Mouse (Mus musculus): ENCODE data around the gene Cpm. TPM values are rescaled to one million over a fixed set of nuclear protein-coding genes. Genes with fewer than 3 reads are reported as not detected.
"Not testable (repeated sequence)": the region's sequence is repeated elsewhere in the genome, so short reads cannot be mapped to it uniquely, and the experiment has no call there.

Cpm gene
- polyA plus RNA-seq, 1 experiment from 2014 or later = 2.8 TPM

GRCm38 (mm10) chr10:117610794-117611384 lies 18.4 kb upstream of the Cpm start:
- H3K9ac ChIP-seq = no peak overlapping the region
- H3K4me3 ChIP-seq = no peak overlapping the region
- no peaks in the 10 kb centered on the region for H3K9me3 ChIP-seq
- H3K4me1 ChIP-seq (replicated peaks) = no peaks in the 10 kb centered on the region
- H3K36me3 ChIP-seq = no peaks in the 10 kb centered on the region
- ATAC-seq (ENCODE audit: low FRiP score, low read depth) = no peak
- no peak overlapping the region for H3K27ac ChIP-seq (replicated peaks)
- no peaks in the 10 kb centered on the region for H3K27me3 ChIP-seq
- 86% methylated on average over 2 of the region's 2 CpGs for WGBS
- no peak overlapping the region for H3K4me2 ChIP-seq

GRCm38 (mm10) chr10:117611503-117611902 lies 17.8 kb upstream of the Cpm start:
- Histone ChIP-seq H3K9ac (no peak overlapping the region), H3K4me3 (no peak overlapping the region), H3K4me1 (replicated peaks) (no peaks in the 10 kb centered on the region), H3K4me2 (no peak overlapping the region), H3K9me3 (no peaks in the 10 kb centered on the region), H3K27ac (replicated peaks) (no peak overlapping the region), H3K36me3 (no peaks in the 10 kb centered on the region), H3K27me3 (no peaks in the 10 kb centered on the region)
- WGBS = 100% methylated on average over 2 of the region's 2 CpGs
- no peak for ATAC-seq (ENCODE audit: low FRiP score, low read depth)

GRCm38 (mm10) chr10:117611976-117612375 lies 17.3 kb upstream of the Cpm start:
- 66% methylated on average over 2 of the region's 2 CpGs for WGBS
- ATAC-seq (ENCODE audit: low FRiP score, low read depth) = no peak
- no peaks in the 10 kb centered on the region for H3K4me1 ChIP-seq (replicated peaks)
- no peak overlapping the region for H3K9ac ChIP-seq
- no peak overlapping the region for H3K27ac ChIP-seq (replicated peaks)
- no peak overlapping the region for H3K4me3 ChIP-seq
- no peaks in the 10 kb centered on the region for H3K27me3 ChIP-seq
- no peaks in the 10 kb centered on the region for H3K9me3 ChIP-seq
- H3K4me2 ChIP-seq = no peak overlapping the region
- H3K36me3 ChIP-seq = no peaks in the 10 kb centered on the region

GRCm38 (mm10) chr10:117612621-117613584 lies 16.4 kb upstream of the Cpm start:
- no peaks in the 10 kb centered on the region for H3K36me3 ChIP-seq
- no peaks in the 10 kb centered on the region for H3K4me1 ChIP-seq (replicated peaks)
- no peak for ATAC-seq (ENCODE audit: low FRiP score, low read depth)
- H3K9me3 ChIP-seq = no peaks in the 10 kb centered on the region
- no peak overlapping the region for H3K9ac ChIP-seq
- WGBS = 89% methylated on average over 8 of the region's 8 CpGs
- H3K27me3 ChIP-seq = no peaks in the 10 kb centered on the region
- H3K27ac ChIP-seq (replicated peaks) = no peak overlapping the region
- no peak overlapping the region for H3K4me2 ChIP-seq
- no peak overlapping the region for H3K4me3 ChIP-seq

GRCm38 (mm10) chr10:117613960-117614359 lies 15.3 kb upstream of the Cpm start:
- Histone ChIP-seq H3K36me3 (no peaks in the 10 kb centered on the region), H3K27me3 (no peaks in the 10 kb centered on the region), H3K9ac (no peak overlapping the region), H3K4me2 (no peak overlapping the region), H3K4me3 (no peak overlapping the region), H3K4me1 (replicated peaks) (no peaks in the 10 kb centered on the region), H3K27ac (replicated peaks) (no peak overlapping the region), H3K9me3 (no peaks in the 10 kb centered on the region)
- 73% methylated on average over 6 of the region's 6 CpGs for WGBS
- no peak for ATAC-seq (ENCODE audit: low FRiP score, low read depth)

- no peak overlapping the region for H3K4me2 ChIP-seq
- 65% methylated on average over 3 of the region's 3 CpGs for WGBS
- no peaks in the 10 kb centered on the region for H3K9me3 ChIP-seq
- ATAC-seq (ENCODE audit: low FRiP score, low read depth) = no peak
- no peaks in the 10 kb centered on the region for H3K4me1 ChIP-seq (replicated peaks)
- no peaks in the 10 kb centered on the region for H3K27me3 ChIP-seq
- no peak overlapping the region for H3K27ac ChIP-seq (replicated peaks)
- H3K9ac ChIP-seq = no peak overlapping the region
- H3K36me3 ChIP-seq = no peaks in the 10 kb centered on the region
- H3K4me3 ChIP-seq = no peak overlapping the region
Observed at GRCm38 (mm10) chr10:117614387-117614786, 14.9 kb upstream of the Cpm start.

GRCm38 (mm10) chr10:117615239-117615638 lies 14.1 kb upstream of the Cpm start:
- Histone ChIP-seq H3K4me1 (replicated peaks) (no peaks in the 10 kb centered on the region), H3K9me3 (no peaks in the 10 kb centered on the region), H3K27me3 (no peaks in the 10 kb centered on the region), H3K4me2 (no peak overlapping the region), H3K27ac (replicated peaks) (no peak overlapping the region), H3K4me3 (no peak overlapping the region), H3K36me3 (no peaks in the 10 kb centered on the region), H3K9ac (no peak overlapping the region)
- WGBS = 95% methylated on average over 8 of the region's 8 CpGs
- no peak for ATAC-seq (ENCODE audit: low FRiP score, low read depth)

GRCm38 (mm10) chr10:117615746-117616145 lies 13.6 kb upstream of the Cpm start:
- Histone ChIP-seq H3K4me2 (no peak overlapping the region), H3K9ac (no peak overlapping the region), H3K27me3 (no peaks in the 10 kb centered on the region), H3K27ac (replicated peaks) (no peak overlapping the region), H3K4me1 (replicated peaks) (no peaks in the 10 kb centered on the region), H3K4me3 (no peak overlapping the region), H3K36me3 (no peaks in the 10 kb centered on the region), H3K9me3 (no peaks in the 10 kb centered on the region)
- ATAC-seq (ENCODE audit: low FRiP score, low read depth) = no peak
- 82% methylated on average over 4 of the region's 4 CpGs for WGBS

GRCm38 (mm10) chr10:117616191-117616680 lies 13.1 kb upstream of the Cpm start:
- Histone ChIP-seq H3K27ac (replicated peaks) (no peak overlapping the region), H3K4me2 (no peak overlapping the region), H3K9me3 (no peaks in the 10 kb centered on the region), H3K9ac (no peak overlapping the region), H3K36me3 (no peaks in the 10 kb centered on the region), H3K4me1 (replicated peaks) (no peaks in the 10 kb centered on the region), H3K4me3 (no peak overlapping the region), H3K27me3 (no peaks in the 10 kb centered on the region)
- 92% methylated on average over 6 of the region's 6 CpGs for WGBS
- ATAC-seq (ENCODE audit: low FRiP score, low read depth) = no peak

- not testable (repeated sequence) for H3K9me3 ChIP-seq; H3K27ac ChIP-seq (replicated peaks); H3K27me3 ChIP-seq; H3K9ac ChIP-seq; H3K4me2 ChIP-seq; ATAC-seq (ENCODE audit: low FRiP score, low read depth); H3K4me1 ChIP-seq (replicated peaks); H3K4me3 ChIP-seq; H3K36me3 ChIP-seq
- WGBS = 87% methylated on average over 4 of the region's 4 CpGs
Observed at GRCm38 (mm10) chr10:117616765-117617164, 12.5 kb upstream of the Cpm start.

GRCm38 (mm10) chr10:117617568-117618345 lies 11.5 kb upstream of the Cpm start:
- no peak overlapping the region for H3K27ac ChIP-seq (replicated peaks)
- no peaks in the 10 kb centered on the region for H3K9me3 ChIP-seq
- no peaks in the 10 kb centered on the region for H3K36me3 ChIP-seq
- no peaks in the 10 kb centered on the region for H3K27me3 ChIP-seq
- no peak for ATAC-seq (ENCODE audit: low FRiP score, low read depth)
- no peak overlapping the region for H3K4me3 ChIP-seq
- H3K9ac ChIP-seq = no peak overlapping the region
- no peaks in the 10 kb centered on the region for H3K4me1 ChIP-seq (replicated peaks)
- H3K4me2 ChIP-seq = no peak overlapping the region
- WGBS = 90% methylated on average over 3 of the region's 3 CpGs
